In the genomic region with DNA sequence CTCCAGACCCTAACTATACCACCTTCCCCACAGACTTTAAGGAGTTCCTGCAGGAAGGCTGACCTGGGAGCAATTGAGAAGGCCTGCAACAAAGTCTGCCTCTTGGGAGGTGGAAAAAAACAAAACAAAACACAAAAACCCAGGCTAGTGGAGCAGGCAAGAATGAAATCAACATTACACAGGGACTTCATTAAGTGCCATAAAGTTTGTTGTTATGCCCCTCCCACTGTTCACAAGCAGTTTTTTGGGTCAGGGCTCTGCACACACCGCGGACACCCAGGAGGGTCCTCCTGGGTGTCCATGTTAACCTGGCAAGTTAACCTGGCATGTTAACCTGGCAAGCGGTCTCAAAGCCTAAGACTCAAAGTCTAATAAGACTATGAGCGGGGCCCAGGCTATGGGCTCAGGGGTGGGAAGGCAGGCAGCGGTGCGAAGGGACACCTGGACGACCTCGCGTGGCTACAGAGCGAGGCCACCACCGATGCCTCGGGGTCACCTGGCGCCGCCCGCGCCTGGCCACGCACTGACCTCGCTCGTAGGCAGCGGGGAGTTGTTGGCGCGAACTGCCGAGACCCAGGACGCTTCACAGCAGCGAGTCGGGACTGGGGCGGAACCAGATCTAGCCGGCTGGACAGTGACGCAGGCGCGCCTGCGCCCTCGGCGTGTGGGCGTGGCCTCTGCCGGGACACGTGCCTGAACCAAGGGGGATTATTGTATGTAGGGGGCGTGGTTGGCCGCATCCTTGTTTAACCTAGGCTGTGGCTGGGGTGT, we compare ENCODE assay signal across 8 mouse cellular contexts. TPM values are rescaled to one million over a fixed set of nuclear protein-coding genes. Genes with fewer than 3 reads are reported as not detected.
DNase-seq lines count a peak whose midpoint lies in the region; TF ChIP-seq lines count a peak whose summit lies in the region.

No protein-coding gene starts in this region.

- no peaks in the 10 kb centered on the region for H3K27me3 ChIP-seq in megakaryocyte, embryonic 14.5 days (replicated peaks)

- TF ChIP-seq CTCF in cortical plate, adult 2 months (IDR thresholded peaks at IDR 0.05; ENCODE audit: extremely low read depth, insufficient read depth, low read length), result no peak

- H3K4me1 ChIP-seq in cortical plate, adult 2 months (ENCODE audit: control insufficient read depth, insufficient read depth, low read length), result peaks cover 3% of the 10 kb centered on the region
- H3K4me1 ChIP-seq in megakaryocyte, embryonic 14.5 days, result peaks cover 95% of the 10 kb centered on the region

- peak overlapping the region; percentile 82 for H3K27ac ChIP-seq in cortical plate, adult 2 months (ENCODE audit: insufficient read depth, low read length)

- peak overlapping the region; percentile 51 for H3K4me3 ChIP-seq in cortical plate, adult 2 months (ENCODE audit: insufficient read depth, low read length)
- peak overlapping the region; percentile 93 for H3K4me3 ChIP-seq in megakaryocyte, embryonic 14.5 days (replicated peaks)

- TF ChIP-seq POLR2A in cortical plate, adult 2 months (IDR thresholded peaks at IDR 0.05; ENCODE audit: extremely low read depth, insufficient read depth, low read length), result peak; percentile 90

- H3K36me3 ChIP-seq in megakaryocyte, embryonic 14.5 days (replicated peaks; ENCODE audit: low read length), result peaks cover 53% of the 10 kb centered on the region

- peak; percentile 95 to 97 for DNase-seq in adrenal gland, adult (ENCODE audit: inconsistent age in 2 of 2, low spot score in 1 of 2)
- peak; percentile 83 to 91 for DNase-seq in gastrocnemius, adult 8-10 months (ENCODE audit: low spot score in 2 of 2)
- peak; percentile 86 for DNase-seq in hindlimb bud, embryonic 11.5 days (ENCODE audit: extremely low spot score, low read depth, low spot score)
- peak; percentile 69 to 86 for DNase-seq in left cerebral cortex, adult 9 months (ENCODE audit: low spot score in 2 of 2)
- DNase-seq in right cerebral cortex, adult 2 months (ENCODE audit: low spot score in 2 of 2), result peak; percentile 83 to 87
- DNase-seq in urinary bladder, postnatal 14 days (ENCODE audit: low spot score), result peak; percentile 91

- no peaks in the 10 kb centered on the region for H3K9me3 ChIP-seq in megakaryocyte, embryonic 14.5 days

RNA-seq across cellular contexts. Expression of gene Gpr146, which starts 5.7 kb away (rescaled TPM):
- 15.3 and 16.3 TPM in 2 replicates for polyA plus RNA-seq in cortical plate, adult 2 months (2012; rRNA removed)
- total RNA-seq in gastrocnemius, adult 8-10 months (2022), result 10 to 100 TPM; 20.9 to 28.6 (median 25.4) TPM
- polyA plus RNA-seq in megakaryocyte, embryonic 14.5 days (2012; ENCODE audit: insufficient read depth, low replicate concordance), result 54.8 and 69.9 TPM in 2 replicates

RNA-seq across cellular contexts. Expression of gene Cyp2w1, which starts 19.4 kb away (rescaled TPM):
- not detected in 2 replicates for polyA plus RNA-seq in cortical plate, adult 2 months (2012; rRNA removed)
- not detected for total RNA-seq in gastrocnemius, adult 8-10 months (2022)
- polyA plus RNA-seq in megakaryocyte, embryonic 14.5 days (2012; ENCODE audit: insufficient read depth, low replicate concordance), result not detected in 2 replicates

RNA-seq across cellular contexts. Expression of gene Cox19, which starts 20.6 kb away (rescaled TPM):
- polyA plus RNA-seq in cortical plate, adult 2 months (2012; rRNA removed), result 90.2 and 92.7 TPM in 2 replicates
- total RNA-seq in gastrocnemius, adult 8-10 months (2022), result 10 to 100 TPM; 46.5 to 60.3 (median 57.4) TPM
- polyA plus RNA-seq in megakaryocyte, embryonic 14.5 days (2012; ENCODE audit: insufficient read depth, low replicate concordance), result 51.4 and 67.9 TPM in 2 replicates

RNA-seq across cellular contexts. Expression of gene C130050O18Rik, which starts 33.3 kb away (rescaled TPM):
- 0.44 TPM in 2 replicates for polyA plus RNA-seq in cortical plate, adult 2 months (2012; rRNA removed)
- total RNA-seq in gastrocnemius, adult 8-10 months (2022), result under 1 TPM in 2 of 4 experiments, not detected in 2; 0.15 to 0.27 TPM
- 1.8 TPM in 1 of 2 replicates, not detected in the other for polyA plus RNA-seq in megakaryocyte, embryonic 14.5 days (2012; ENCODE audit: insufficient read depth, low replicate concordance)

RNA-seq across cellular contexts. Expression of gene Adap1, which starts 46.4 kb away (rescaled TPM):
- polyA plus RNA-seq in cortical plate, adult 2 months (2012; rRNA removed), result 271 and 275 TPM in 2 replicates
- 1 to 10 TPM in 1 of 4 experiments, under 1 TPM in 3; 0.44 to 2.0 (median 0.64) TPM for total RNA-seq in gastrocnemius, adult 8-10 months (2022)
- polyA plus RNA-seq in megakaryocyte, embryonic 14.5 days (2012; ENCODE audit: insufficient read depth, low replicate concordance), result 25.6 and 59.2 TPM in 2 replicates

Comparison
In these comparisons a context has a peak if more than half of its experiments do, and no peak if none do; other contexts are left out.
1. Peak in every context shown above with its lines: DNase-seq, H3K4me3 ChIP-seq and H3K27ac ChIP-seq.